Mouse (Mus musculus) erythroblast, embryonic 14.5 days (primary cell): Measurements from ENCODE around the gene Arhgap32.

Source experiments
- GATA1 ChIP-seq: IDR thresholded peaks from 2 replicates; pipeline ENCODE4 v1.6.1; 2012; ENCODE audit warnings: low read length, inconsistent platforms, mixed read lengths
- TAL1 ChIP-seq: IDR thresholded peaks from 3 replicates; pipeline ENCODE4 v1.6.1; 2012; ENCODE audit warnings: low read length, inconsistent platforms, mixed read lengths

DNA sequence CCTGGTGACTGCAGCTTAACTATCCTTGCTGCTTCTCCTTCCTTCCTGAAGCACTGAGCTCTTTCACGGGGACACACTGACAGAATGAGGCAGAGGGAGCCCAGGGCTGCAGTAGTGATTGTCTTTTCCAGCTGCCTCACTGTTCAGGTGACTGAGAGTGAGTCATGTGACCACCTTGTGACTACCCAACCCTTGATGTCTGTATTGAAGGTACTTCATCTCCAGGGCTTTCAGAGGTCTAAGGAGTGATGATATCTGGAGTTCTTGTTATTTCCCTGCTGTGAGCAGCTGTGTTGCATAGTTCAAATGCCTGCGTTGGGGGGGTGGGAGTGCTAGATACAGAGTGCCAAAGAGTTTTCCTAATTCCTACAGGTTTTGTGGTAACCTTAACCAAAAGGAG is 141.9 kb downstream of the Arhgap32 start:
- no peak for TF ChIP-seq GATA1
- TF ChIP-seq TAL1, result no peak
